Mouse (Mus musculus) frontal cortex, postnatal 25 days (tissue): ENCODE data around the gene Ern1.

Experiments
- DNase-seq, 2 experiments: peaks; one replicate each; pipeline ENCODE4 v3.0.0; 2022; ENCODE audit warnings: low spot score in 2 of 2

Ern1 gene

DNA sequence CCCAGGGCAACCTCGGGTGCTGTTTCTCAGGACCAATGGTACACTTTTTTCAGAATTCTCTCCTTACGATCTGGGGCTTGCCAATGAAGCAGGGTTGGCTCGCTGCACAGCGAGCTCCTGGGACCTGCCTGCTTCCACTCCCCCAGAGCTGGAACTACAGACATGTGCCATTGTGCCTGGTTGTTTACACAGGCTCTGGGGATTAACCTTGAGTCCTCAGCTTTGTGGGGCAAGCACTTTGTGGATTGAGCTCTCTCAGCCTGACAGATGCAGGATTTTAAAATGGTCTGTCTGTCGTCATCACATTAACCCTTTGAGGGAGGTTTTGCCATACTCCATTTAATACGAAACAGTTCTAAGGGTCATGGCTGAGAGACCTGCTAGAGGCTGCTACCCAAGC lies 142.7 kb downstream of the Ern1 start:
- DNase-seq: no peak
